9 mouse cellular contexts compared by ENCODE assay signal in genomic region chr1:171279721-171280120, GRCm38 (mm10). TPM values are rescaled to one million over a fixed set of nuclear protein-coding genes. Genes with fewer than 3 reads are reported as not detected.
DNase-seq lines count a peak whose midpoint lies in the region; ATAC-seq lines count a peak whose summit lies in the region.
"Had no signal": no experiment of that assay in that cellular context is flagged by ENCODE, and none has a peak within 500 bp of the region (broad histone marks: within the 10 kb centered on the region; RNA-seq: fewer than 3 reads in every experiment).

No protein-coding gene starts in this region.

- no peaks in the 10 kb centered on the region for H3K9me3 ChIP-seq in heart, embryonic 16.5 days (replicated peaks; ENCODE audit: control insufficient read depth, low read length)
- H3K9me3 ChIP-seq in hindbrain, embryonic 14.5 days (ENCODE audit: control insufficient read depth, low read length) = no peaks in the 10 kb centered on the region
- H3K9me3 ChIP-seq in midbrain, embryonic 13.5 days = no peaks in the 10 kb centered on the region

- WGBS in heart, embryonic 16.5 days = 67% methylated on average over 5 of the region's 5 CpGs
- 60% methylated on average over 5 of the region's 5 CpGs for WGBS in hindbrain, embryonic 14.5 days
- WGBS in midbrain, embryonic 13.5 days = 58% methylated on average over 5 of the region's 5 CpGs

- H3K4me2 ChIP-seq in heart, embryonic 16.5 days (ENCODE audit: low read depth, low read length) = peak overlapping the region; percentile 92
- H3K4me2 ChIP-seq in hindbrain, embryonic 14.5 days (replicated peaks) = peak overlapping the region; percentile 65
- peak overlapping the region; percentile 91 for H3K4me2 ChIP-seq in midbrain, embryonic 13.5 days (replicated peaks)

- no peaks in the 10 kb centered on the region for H3K27me3 ChIP-seq in heart, embryonic 16.5 days (ENCODE audit: control insufficient read depth, insufficient read depth, low read length)
- H3K27me3 ChIP-seq in hindbrain, embryonic 14.5 days (ENCODE audit: control insufficient read depth, insufficient read depth, low read length) = no peaks in the 10 kb centered on the region
- no peaks in the 10 kb centered on the region for H3K27me3 ChIP-seq in midbrain, embryonic 13.5 days
- H3K27me3 ChIP-seq: Patski had no signal

- peaks cover 13% of the 10 kb centered on the region for H3K4me1 ChIP-seq in heart, embryonic 16.5 days (ENCODE audit: control insufficient read depth, insufficient read depth, low read length)
- peaks cover 5% of the 10 kb centered on the region; the same call in 1 of the 2 replicates for H3K4me1 ChIP-seq in brown adipose tissue, adult 24 weeks (ENCODE audit: control insufficient read depth, insufficient read depth, insufficient read length, low read length)
- H3K4me1 ChIP-seq in hindbrain, embryonic 14.5 days (replicated peaks; ENCODE audit: control insufficient read depth, insufficient read depth, low read length) = peaks cover 14% of the 10 kb centered on the region
- peaks cover 28% of the 10 kb centered on the region for H3K4me1 ChIP-seq in midbrain, embryonic 13.5 days (replicated peaks)

- peak overlapping the region; percentile 86 for H3K4me3 ChIP-seq in heart, embryonic 16.5 days (ENCODE audit: low read length)
- H3K4me3 ChIP-seq in brown adipose tissue, adult 24 weeks (ENCODE audit: insufficient read depth, low read depth, low read length) = peak overlapping the region; percentile 83
- H3K4me3 ChIP-seq in hindbrain, embryonic 14.5 days (replicated peaks; ENCODE audit: low read length) = peak overlapping the region; percentile 59; the same call in 1 of the 2 replicates
- peak overlapping the region; percentile 66 for H3K4me3 ChIP-seq in midbrain, embryonic 13.5 days (replicated peaks)

- H3K9ac ChIP-seq in heart, embryonic 16.5 days (ENCODE audit: low read length) = peak overlapping the region; percentile 78
- peak overlapping the region; percentile 58; the same call in 1 of the 2 replicates for H3K9ac ChIP-seq in hindbrain, embryonic 14.5 days
- H3K9ac ChIP-seq in midbrain, embryonic 13.5 days (replicated peaks) = peak overlapping the region; percentile 78

- no peak for DNase-seq in heart, adult 8-10 months (ENCODE audit: low spot score)
- DNase-seq in hindbrain, embryonic 14.5 days (ENCODE audit: low spot score) = no peak
- no peak for DNase-seq in natural killer cell, adult 2 months (ENCODE audit: low spot score in 2 of 2)
- DNase-seq in layer of hippocampus, adult 11-12 months (ENCODE audit: low spot score) = no peak
- DNase-seq in spleen, postnatal 36 days (ENCODE audit: low spot score in 2 of 2) = no peak

- ATAC-seq in heart, embryonic 16.5 days (replicated peaks; ENCODE audit: extremely low read depth, insufficient read depth, low FRiP score) = no peak
- ATAC-seq in hindbrain, embryonic 14.5 days (ENCODE audit: low FRiP score) = no peak
- ATAC-seq in midbrain, embryonic 13.5 days = no peak
- ATAC-seq: Patski had no signal

- no peak overlapping the region for H3K27ac ChIP-seq in heart, embryonic 16.5 days (ENCODE audit: low read length)
- H3K27ac ChIP-seq in brown adipose tissue, adult 24 weeks (replicated peaks; ENCODE audit: low read depth, low read length) = no peak overlapping the region
- no peak overlapping the region for H3K27ac ChIP-seq in hindbrain, embryonic 14.5 days
- no peak overlapping the region for H3K27ac ChIP-seq in midbrain, embryonic 13.5 days

- peaks cover 32% of the 10 kb centered on the region for H3K36me3 ChIP-seq in heart, embryonic 16.5 days (ENCODE audit: control insufficient read depth, insufficient read depth)
- peaks cover 63% of the 10 kb centered on the region for H3K36me3 ChIP-seq in hindbrain, embryonic 14.5 days (replicated peaks; ENCODE audit: control insufficient read depth, insufficient read depth)
- peaks cover 64% of the 10 kb centered on the region for H3K36me3 ChIP-seq in midbrain, embryonic 13.5 days

RNA-seq across cellular contexts. Expression of gene Ppox, which starts 1.3 kb away (rescaled TPM):
- polyA plus RNA-seq in heart, embryonic 16.5 days (2015; fragmentation: Nextera tagmentation; extraction: Ambion mirVana) = 32.4 and 41.9 TPM in 2 replicates
- 10 to 100 TPM; 11.9 to 16.6 (median 12.7) TPM for total RNA-seq in heart, adult 8-10 months (2022)
- polyA plus RNA-seq in brown adipose tissue, adult 24 weeks (2012; ENCODE audit: insufficient read depth, insufficient read length, missing spikeins) = 12.3 and 15.2 TPM in 2 replicates
- 43.5 and 44.6 TPM in 2 replicates for polyA plus RNA-seq in hindbrain, embryonic 14.5 days (2014; fragmentation: Nextera tagmentation; extraction: Ambion mirVana)
- 56.0 and 56.4 TPM in 2 replicates for polyA plus RNA-seq in midbrain, embryonic 13.5 days (2015; fragmentation: Nextera tagmentation; extraction: Ambion mirVana)

RNA-seq across cellular contexts. Expression of gene Usp21, which starts 8.1 kb away (rescaled TPM):
- 48.5 and 55.8 TPM in 2 replicates for polyA plus RNA-seq in heart, embryonic 16.5 days (2015; fragmentation: Nextera tagmentation; extraction: Ambion mirVana)
- 10 to 100 TPM; 18.9 to 21.1 (median 19.9) TPM for total RNA-seq in heart, adult 8-10 months (2022)
- polyA plus RNA-seq in brown adipose tissue, adult 24 weeks (2012; ENCODE audit: insufficient read depth, insufficient read length, missing spikeins) = 11.7 and 14.7 TPM in 2 replicates
- polyA plus RNA-seq in hindbrain, embryonic 14.5 days (2014; fragmentation: Nextera tagmentation; extraction: Ambion mirVana) = 80.1 and 85.8 TPM in 2 replicates
- 112 and 121 TPM in 2 replicates for polyA plus RNA-seq in midbrain, embryonic 13.5 days (2015; fragmentation: Nextera tagmentation; extraction: Ambion mirVana)

RNA-seq across cellular contexts. Expression of gene B4galt3, which starts 9.6 kb away (rescaled TPM):
- 47.5 and 54.9 TPM in 2 replicates for polyA plus RNA-seq in heart, embryonic 16.5 days (2015; fragmentation: Nextera tagmentation; extraction: Ambion mirVana)
- 10 to 100 TPM; 15.4 to 20.8 (median 19.1) TPM for total RNA-seq in heart, adult 8-10 months (2022)
- 11.3 and 12.1 TPM in 2 replicates for polyA plus RNA-seq in brown adipose tissue, adult 24 weeks (2012; ENCODE audit: insufficient read depth, insufficient read length, missing spikeins)
- 86.5 and 88.6 TPM in 2 replicates for polyA plus RNA-seq in hindbrain, embryonic 14.5 days (2014; fragmentation: Nextera tagmentation; extraction: Ambion mirVana)
- polyA plus RNA-seq in midbrain, embryonic 13.5 days (2015; fragmentation: Nextera tagmentation; extraction: Ambion mirVana) = 99.0 and 99.8 TPM in 2 replicates

RNA-seq across cellular contexts. Expression of gene Ufc1, which starts 15.1 kb away (rescaled TPM):
- polyA plus RNA-seq in heart, embryonic 16.5 days (2015; fragmentation: Nextera tagmentation; extraction: Ambion mirVana) = 82.0 and 82.1 TPM in 2 replicates
- 10 to 100 TPM; 88.2 to 96.3 (median 90.7) TPM for total RNA-seq in heart, adult 8-10 months (2022)
- 149 and 183 TPM in 2 replicates for polyA plus RNA-seq in brown adipose tissue, adult 24 weeks (2012; ENCODE audit: insufficient read depth, insufficient read length, missing spikeins)
- polyA plus RNA-seq in hindbrain, embryonic 14.5 days (2014; fragmentation: Nextera tagmentation; extraction: Ambion mirVana) = 116 and 131 TPM in 2 replicates
- 112 and 126 TPM in 2 replicates for polyA plus RNA-seq in midbrain, embryonic 13.5 days (2015; fragmentation: Nextera tagmentation; extraction: Ambion mirVana)

RNA-seq across cellular contexts. Expression of gene Ndufs2, which starts 28.5 kb away (rescaled TPM):
- polyA plus RNA-seq in heart, embryonic 16.5 days (2015; fragmentation: Nextera tagmentation; extraction: Ambion mirVana) = 659 and 700 TPM in 2 replicates
- 1,000 to 10,000 TPM; 1,619 to 1,708 (median 1,672) TPM for total RNA-seq in heart, adult 8-10 months (2022)
- 1,478 and 1,710 TPM in 2 replicates for polyA plus RNA-seq in brown adipose tissue, adult 24 weeks (2012; ENCODE audit: insufficient read depth, insufficient read length, missing spikeins)
- polyA plus RNA-seq in hindbrain, embryonic 14.5 days (2014; fragmentation: Nextera tagmentation; extraction: Ambion mirVana) = 218 and 247 TPM in 2 replicates
- polyA plus RNA-seq in midbrain, embryonic 13.5 days (2015; fragmentation: Nextera tagmentation; extraction: Ambion mirVana) = 231 and 234 TPM in 2 replicates
